Mouse (Mus musculus) stomach, embryonic 16.5 days (tissue): ENCODE measurements around the gene Apol7e. TPM values are rescaled to one million over a fixed set of nuclear protein-coding genes. Genes with fewer than 3 reads are reported as not detected.
"Not testable (repeated sequence)": the region's sequence is repeated elsewhere in the genome, so short reads cannot be mapped to it uniquely, and the experiment has no call there.

Source experiments
- ATAC-seq: fragments of 200-750 bp; cut with Nextera tagmentation; 2 replicates; pipeline ENCODE4 v1.8.0; 2017; ENCODE audit warnings: moderate number of reproducible peaks, moderate TSS enrichment; ENCODE audit not compliant: insufficient read depth, low FRiP score
- H3K27ac ChIP-seq: fragments of 300-500 bp; sonication (generic); 2 replicates; pipeline ENCODE4 v1.5.1; 2014; ENCODE audit warnings: low read length
- H3K27me3 ChIP-seq: fragments of 300-500 bp; sonication (generic); 2 replicates; pipeline ENCODE4 v1.6.1; 2014; ENCODE audit warnings: low read length, control low read depth, mixed read lengths; ENCODE audit not compliant: control insufficient read depth, insufficient read depth
- H3K36me3 ChIP-seq: fragments of 300-500 bp; sonication (generic); 2 replicates; pipeline ENCODE4 v1.6.1; 2014; ENCODE audit warnings: low read length; ENCODE audit not compliant: control insufficient read depth, insufficient read depth
- H3K4me1 ChIP-seq: fragments of 300-500 bp; sonication (generic); 2 replicates; pipeline ENCODE4 v1.6.1; 2014; ENCODE audit warnings: low read length, control low read depth, mixed read lengths; ENCODE audit not compliant: control insufficient read depth, insufficient read depth
- H3K4me2 ChIP-seq: fragments of 300-500 bp; sonication (generic); 2 replicates; pipeline ENCODE4 v1.6.1; 2014; ENCODE audit warnings: low read depth, low read length, mixed read lengths
- H3K4me3 ChIP-seq: fragments of 300-500 bp; sonication (generic); replicated peaks from 2 replicates; pipeline ENCODE4 v1.5.1; 2014; ENCODE audit warnings: mild to moderate bottlenecking, low read length
- H3K9ac ChIP-seq: fragments of 300-500 bp; sonication (generic); 2 replicates; pipeline ENCODE4 v1.6.1; 2014; ENCODE audit warnings: low read length
- H3K9me3 ChIP-seq: fragments of 300-500 bp; sonication (generic); replicated peaks from 2 replicates; pipeline ENCODE4 v1.6.1; 2016; ENCODE audit warnings: low read length, control low read depth; ENCODE audit not compliant: control insufficient read depth
- WGBS: fragments of 180-500 bp; shearing (Covaris S2); extraction: QIAGEN DNeasy Blood & Tissue Kit; methylation state at CpG from one replicate; pipeline ENCODE4 v1.1.7; 2014; 5-methylcytosine and 5-hydroxymethylcytosine counted together
- polyA plus RNA-seq: library from polyadenylated mRNA; unstranded; fragments of >200 nt; fragmentation: Nextera tagmentation; extraction: Ambion mirVana; gene quantifications from 2 replicates; pipeline ENCODE4 v1.2.1, GENCODE M21; 2015

The Apol7e gene
- polyA plus RNA-seq, 1 experiment from 2014 or later: 0.35 TPM

DNA sequence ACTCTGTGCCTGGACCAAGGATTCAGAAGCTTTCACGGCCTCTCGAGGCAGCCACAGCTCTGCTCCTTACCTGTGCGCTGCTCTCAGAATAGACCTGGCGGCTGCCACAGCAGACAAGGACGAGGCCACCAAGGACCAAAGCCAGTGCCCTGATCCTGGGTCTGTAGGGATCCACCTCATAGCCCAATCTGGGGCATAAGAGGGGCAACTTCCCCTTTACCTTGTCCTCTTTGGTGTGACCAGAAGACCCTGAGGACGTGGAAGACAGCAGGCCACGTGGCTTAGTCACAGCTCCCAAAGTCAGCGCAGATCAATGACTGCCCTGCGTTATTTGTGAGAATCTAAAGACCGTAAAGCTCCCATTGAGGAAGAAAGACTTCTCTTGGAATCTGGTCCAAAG lies 34.2 kb downstream of the Apol7e start:
- H3K36me3 ChIP-seq, H3K27me3 ChIP-seq, H3K9ac ChIP-seq, ATAC-seq, H3K4me1 ChIP-seq, H3K4me2 ChIP-seq, H3K27ac ChIP-seq, H3K4me3 ChIP-seq, H3K9me3 ChIP-seq: not testable (repeated sequence)
- 73% methylated on average over 10 of the region's 10 CpGs for WGBS

- not testable (repeated sequence) for H3K27me3 ChIP-seq, H3K4me2 ChIP-seq, H3K36me3 ChIP-seq, H3K27ac ChIP-seq, H3K9ac ChIP-seq, ATAC-seq, H3K4me1 ChIP-seq, H3K9me3 ChIP-seq, H3K4me3 ChIP-seq
- WGBS: 53% methylated on average over 8 of the region's 8 CpGs
These were observed 34.7 kb downstream of the Apol7e start for GRCm38 (mm10) chr15:77733380-77733779.

- H3K9ac ChIP-seq, H3K4me3 ChIP-seq, H3K27ac ChIP-seq, H3K9me3 ChIP-seq, H3K36me3 ChIP-seq, ATAC-seq, H3K27me3 ChIP-seq, H3K4me1 ChIP-seq, H3K4me2 ChIP-seq: not testable (repeated sequence)
- WGBS: 50% methylated on average over 4 of the region's 4 CpGs
These were observed 35.2 kb downstream of the Apol7e start for GRCm38 (mm10) chr15:77733903-77734302.

GRCm38 (mm10) chr15:77740511-77741297 lies 42.0 kb downstream of the Apol7e start:
- 65% methylated on average over 9 of the region's 9 CpGs for WGBS
- no peak overlapping the region for H3K9ac ChIP-seq
- H3K4me2 ChIP-seq: no peak overlapping the region
- H3K9me3 ChIP-seq: no peaks in the 10 kb centered on the region
- no peak overlapping the region for H3K4me3 ChIP-seq
- no peaks in the 10 kb centered on the region for H3K4me1 ChIP-seq
- ATAC-seq: peak; percentile 83; the same call in 1 of the 2 replicates
- no peaks in the 10 kb centered on the region for H3K36me3 ChIP-seq
- no peaks in the 10 kb centered on the region for H3K27me3 ChIP-seq
- H3K27ac ChIP-seq: no peak overlapping the region

DNA sequence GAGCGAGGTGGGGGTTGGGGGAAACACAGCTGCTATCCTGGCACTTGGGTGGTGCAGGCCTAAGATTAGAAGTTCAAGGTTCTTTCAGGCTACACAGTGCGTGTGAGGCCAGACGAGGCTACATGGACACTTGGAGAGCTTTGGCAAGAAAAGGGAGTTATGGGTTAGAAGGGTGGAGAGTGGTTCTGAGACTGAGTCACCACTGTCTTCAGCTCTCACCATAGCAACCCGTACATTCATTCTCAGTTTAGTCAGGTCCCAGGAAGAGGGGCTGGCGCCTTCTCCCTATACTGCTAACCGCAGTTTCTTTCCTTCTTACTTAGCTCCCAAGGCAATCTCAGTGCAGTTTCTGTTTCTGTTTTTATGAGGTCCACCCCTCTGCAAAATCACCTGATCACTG lies 42.9 kb downstream of the Apol7e start:
- not testable (repeated sequence) for H3K27ac ChIP-seq, H3K4me3 ChIP-seq, H3K9ac ChIP-seq, H3K4me2 ChIP-seq, ATAC-seq, H3K9me3 ChIP-seq, H3K27me3 ChIP-seq, H3K4me1 ChIP-seq, H3K36me3 ChIP-seq
- 74% methylated on average over 6 of the region's 6 CpGs for WGBS

GRCm38 (mm10) chr15:77744632-77745031 lies 46.0 kb downstream of the Apol7e start:
- 27% methylated on average over 5 of the region's 5 CpGs for WGBS
- Histone ChIP-seq H3K36me3 (no peaks in the 10 kb centered on the region), H3K4me2 (no peak overlapping the region), H3K9me3 (no peaks in the 10 kb centered on the region), H3K4me1 (no peaks in the 10 kb centered on the region), H3K9ac (no peak overlapping the region), H3K27me3 (no peaks in the 10 kb centered on the region), H3K27ac (no peak overlapping the region), H3K4me3 (no peak overlapping the region)
- ATAC-seq: no peak

DNA sequence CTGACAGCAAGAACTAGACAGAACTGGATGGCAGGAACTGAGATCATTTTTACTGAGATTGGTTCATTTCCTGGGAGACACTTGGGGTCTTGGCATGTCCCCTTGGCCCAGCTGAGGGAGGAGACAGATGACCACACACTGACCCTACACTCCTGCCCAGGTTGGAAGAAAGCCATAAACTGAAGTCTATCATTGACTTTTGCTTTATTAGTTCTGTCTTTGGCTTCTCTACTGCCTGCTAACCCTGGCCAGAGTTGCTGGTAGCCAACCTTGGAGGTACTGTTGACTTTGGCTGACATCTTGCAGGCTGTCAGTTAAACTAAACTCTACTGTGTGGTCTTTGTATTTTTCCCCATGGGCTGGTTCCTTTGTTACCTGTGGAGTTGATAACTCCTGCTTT lies 46.4 kb downstream of the Apol7e start:
- H3K4me3 ChIP-seq: no peak overlapping the region
- no peaks in the 10 kb centered on the region for H3K27me3 ChIP-seq
- H3K9ac ChIP-seq: no peak overlapping the region
- no peaks in the 10 kb centered on the region for H3K36me3 ChIP-seq
- no peak overlapping the region for H3K4me2 ChIP-seq
- ATAC-seq: no peak
- no peaks in the 10 kb centered on the region for H3K9me3 ChIP-seq
- H3K4me1 ChIP-seq: no peaks in the 10 kb centered on the region
- H3K27ac ChIP-seq: no peak overlapping the region

DNA sequence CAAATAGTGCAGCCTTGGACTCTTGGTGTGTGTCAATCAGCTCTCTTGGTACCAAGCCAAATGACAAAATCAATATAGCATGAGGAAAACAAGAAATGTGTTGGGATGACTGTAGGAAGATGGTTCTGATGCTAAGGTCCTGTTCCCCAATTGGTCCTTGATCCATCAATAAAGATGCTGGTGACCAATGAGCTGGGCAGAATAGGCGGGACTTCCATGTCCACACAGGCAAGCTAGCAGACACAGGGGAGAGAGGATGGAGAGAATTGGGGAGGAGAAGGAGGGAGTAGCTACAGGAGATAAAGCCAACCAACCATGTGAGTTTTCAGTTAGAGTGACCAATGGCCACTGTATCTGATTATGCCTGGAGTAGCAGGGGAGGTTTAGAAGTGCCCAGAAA lies 47.7 kb downstream of the Apol7e start:
- Histone ChIP-seq H3K4me2 (no peak overlapping the region), H3K4me3 (no peak overlapping the region), H3K36me3 (no peaks in the 10 kb centered on the region), H3K9me3 (no peaks in the 10 kb centered on the region), H3K27me3 (no peaks in the 10 kb centered on the region), H3K4me1 (no peaks in the 10 kb centered on the region), H3K9ac (no peak overlapping the region), H3K27ac (no peak overlapping the region)
- no peak for ATAC-seq
- WGBS: 97% methylated on average over 1 of the region's 1 CpGs

DNA sequence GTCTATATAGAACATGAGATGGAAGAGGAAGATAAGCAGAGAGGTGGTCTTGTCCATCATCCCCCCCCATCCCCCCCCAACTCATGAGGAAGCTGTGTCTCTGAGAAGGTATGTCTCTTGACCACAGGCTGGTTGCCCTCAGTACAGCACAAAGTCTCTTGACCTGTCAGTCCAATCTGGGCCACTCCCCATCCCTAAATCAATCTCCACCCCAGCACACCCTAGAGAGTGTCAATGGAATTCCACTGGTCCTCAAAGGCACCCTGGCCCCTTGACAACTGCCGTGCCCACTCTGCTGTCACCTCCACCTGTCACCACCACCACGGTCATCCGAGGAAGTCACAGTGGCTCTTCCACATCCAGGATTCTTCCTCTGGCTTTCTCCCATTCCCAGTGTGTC lies 49.8 kb downstream of the Apol7e start:
- WGBS: 73% methylated on average over 3 of the region's 3 CpGs
- no peak overlapping the region for H3K4me2 ChIP-seq
- H3K27ac ChIP-seq: no peak overlapping the region
- H3K4me1 ChIP-seq: no peaks in the 10 kb centered on the region
- no peaks in the 10 kb centered on the region for H3K9me3 ChIP-seq
- no peak overlapping the region for H3K4me3 ChIP-seq
- no peaks in the 10 kb centered on the region for H3K27me3 ChIP-seq
- H3K9ac ChIP-seq: no peak overlapping the region
- no peak for ATAC-seq
- H3K36me3 ChIP-seq: no peaks in the 10 kb centered on the region
